Mouse (Mus musculus) adrenal gland, postnatal 25 days (tissue): ENCODE results near the gene Mars2. TPM values are rescaled to one million over a fixed set of nuclear protein-coding genes. Genes with fewer than 3 reads are reported as not detected.

Source experiments
- DNase-seq: peaks from one replicate; pipeline ENCODE4 v3.0.0; 2021; ENCODE audit warnings: mixed read lengths
- long read RNA-seq: library from polyadenylated mRNA; stranded (forward); transcript quantifications from one replicate; pipeline ENCODE4 v2.0.0, GENCODE M21; 2021
- total RNA-seq: library from RNA; stranded (reverse); gene quantifications from 2 replicates; pipeline ENCODE4 v1.2.3, GENCODE M21; 2021

Mars2 gene
- total RNA-seq = 6.9 and 8.1 TPM in 2 replicates
- long read RNA-seq, full-length matches to known transcripts = 15 of 16 reads
- long read RNA-seq, partial matches to known transcripts = 0 of 16 reads
- long read RNA-seq, other reads (novel, unspliced or antisense) = 1 of 16 reads

DNA sequence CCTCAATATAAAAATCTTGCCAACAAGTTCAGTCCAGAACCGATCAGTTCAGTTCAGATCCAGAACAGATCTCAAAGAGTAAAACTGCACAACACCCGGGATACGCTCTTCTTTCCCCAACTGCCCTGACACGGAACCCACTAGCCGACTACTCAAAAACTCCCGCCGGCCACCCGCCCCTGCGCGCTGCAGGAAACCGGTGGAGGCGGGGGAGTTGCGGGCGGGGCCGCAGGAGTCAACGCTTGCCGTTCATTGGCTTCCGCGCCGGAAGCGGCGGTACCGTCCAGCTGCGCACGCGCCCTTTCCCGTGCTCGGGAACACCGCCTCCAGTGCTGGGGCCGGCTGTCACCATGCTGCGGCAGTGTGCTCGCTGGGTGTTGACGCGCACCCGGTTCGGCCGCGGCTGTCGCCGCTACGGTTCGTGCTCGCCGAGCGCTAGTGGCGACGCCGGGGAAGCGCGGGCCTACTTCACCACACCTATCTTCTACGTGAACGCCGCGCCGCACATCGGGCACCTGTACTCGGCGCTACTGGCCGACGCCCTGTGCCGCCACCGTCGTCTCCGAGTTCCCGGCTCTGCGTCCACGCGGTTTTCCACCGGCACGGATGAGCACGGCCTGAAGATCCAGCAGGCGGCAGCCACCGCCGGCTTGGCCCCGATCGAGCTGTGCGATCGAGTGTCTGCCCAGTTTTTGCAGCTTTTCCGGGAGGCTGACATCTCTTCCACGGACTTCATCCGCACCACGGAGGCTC is at the start of gene Mars2:
Gene Mars2 (plus strand): TSS at position 288 of the 753 bp plus-strand sequence.
- peak; percentile 98 for DNase-seq

DNA sequence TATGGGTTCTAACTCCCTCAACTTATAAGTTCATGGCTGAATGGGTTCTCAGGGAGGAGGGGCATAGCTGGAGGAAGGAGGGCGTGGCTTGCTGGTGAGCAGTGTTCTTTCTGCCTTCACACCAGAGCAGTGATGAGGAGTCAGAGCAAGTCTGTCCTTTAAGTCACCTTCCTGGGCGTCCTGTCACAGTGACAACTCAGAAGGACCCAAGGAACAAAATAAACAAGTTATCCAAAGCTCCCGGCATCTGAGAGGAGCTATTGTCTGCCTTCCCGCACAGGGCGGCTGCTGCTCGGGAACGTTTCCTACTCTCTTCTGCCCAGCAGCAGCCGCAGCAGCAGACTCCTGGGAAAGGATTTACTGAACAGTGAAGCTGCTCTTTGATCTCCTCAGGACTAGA is 45.0 kb upstream of the Mars2 start:
- DNase-seq = no peak

DNA sequence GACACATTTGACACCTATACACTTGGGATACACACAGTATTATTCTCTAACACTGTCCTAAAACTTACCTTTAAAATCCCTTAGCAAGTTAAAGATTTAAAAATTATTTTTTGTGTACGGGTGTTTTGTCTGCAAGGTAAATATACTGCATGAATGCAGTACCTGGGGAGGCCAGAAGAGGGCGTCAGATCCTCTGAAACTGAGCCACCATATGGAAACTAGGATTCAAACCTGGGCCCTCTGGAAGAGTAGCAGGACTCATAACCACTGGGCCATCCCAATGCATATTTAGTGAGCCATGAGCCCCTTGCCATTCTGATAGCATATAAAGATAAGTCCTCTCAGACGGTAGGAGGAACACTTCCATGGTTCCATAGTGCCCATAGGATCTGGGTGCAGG is 44.2 kb upstream of the Mars2 start:
- DNase-seq = peak; percentile 63

DNA sequence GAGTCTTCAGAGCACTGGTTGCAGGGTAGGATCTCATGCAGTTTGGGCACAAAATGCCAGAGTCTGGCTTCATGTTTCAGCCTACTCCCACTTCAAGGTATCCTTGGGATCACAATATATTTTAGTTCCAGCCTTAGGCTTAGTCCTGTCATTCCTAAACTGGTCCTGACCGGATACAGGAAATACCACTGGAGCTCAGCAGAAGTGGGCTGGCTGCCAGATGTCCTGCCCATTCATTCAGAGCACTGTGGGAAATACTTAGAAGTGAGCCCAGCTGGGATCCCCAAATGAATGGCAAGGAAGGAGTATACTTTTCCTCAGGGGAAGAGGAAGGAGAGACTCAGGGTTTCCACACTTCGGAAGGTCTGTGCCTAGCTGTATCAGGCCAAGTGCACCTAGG is 43.7 kb upstream of the Mars2 start:
- DNase-seq = peak; percentile 63

DNA sequence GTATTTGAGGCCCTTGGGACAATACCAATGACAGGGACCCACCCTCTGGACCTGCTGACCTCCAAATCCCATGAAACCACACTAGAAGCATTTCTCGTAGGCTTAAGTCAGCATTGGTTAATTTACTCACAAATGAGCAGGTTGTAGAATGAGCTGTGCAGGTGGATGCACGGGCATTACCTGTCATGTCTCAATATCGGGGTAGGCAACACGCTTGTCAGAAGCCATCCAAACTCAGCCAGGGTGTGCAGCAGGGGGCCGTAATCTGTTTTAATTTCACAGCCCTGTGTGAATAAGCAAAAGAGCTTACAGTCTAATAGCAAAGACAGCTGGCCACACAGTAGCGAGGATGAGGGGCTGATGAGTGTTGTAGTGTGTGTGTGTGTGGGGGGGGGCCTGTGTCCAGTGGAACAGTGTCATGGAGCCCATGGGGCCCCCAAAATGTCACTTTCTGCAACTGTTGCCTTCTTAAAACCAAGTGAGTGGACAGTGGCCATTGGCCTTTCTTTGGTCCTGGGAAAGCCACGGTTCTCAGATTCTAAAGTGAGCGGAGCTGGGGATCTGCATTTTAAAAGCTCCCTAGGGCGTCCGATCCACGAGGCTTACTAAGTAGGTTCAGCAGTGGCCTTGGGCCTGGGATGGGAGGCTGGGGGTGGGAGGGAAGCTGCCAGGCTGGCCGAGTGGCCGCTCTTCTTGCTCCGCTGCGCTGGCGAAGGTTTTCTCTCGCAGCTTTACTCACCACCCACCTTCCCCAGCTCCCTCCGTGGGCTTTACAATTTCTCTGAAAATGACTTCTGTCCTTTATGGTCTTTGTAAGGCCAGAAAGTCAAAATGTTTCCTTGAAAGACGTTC is 42.7 kb upstream of the Mars2 start:
- DNase-seq = peak; percentile 56

DNA sequence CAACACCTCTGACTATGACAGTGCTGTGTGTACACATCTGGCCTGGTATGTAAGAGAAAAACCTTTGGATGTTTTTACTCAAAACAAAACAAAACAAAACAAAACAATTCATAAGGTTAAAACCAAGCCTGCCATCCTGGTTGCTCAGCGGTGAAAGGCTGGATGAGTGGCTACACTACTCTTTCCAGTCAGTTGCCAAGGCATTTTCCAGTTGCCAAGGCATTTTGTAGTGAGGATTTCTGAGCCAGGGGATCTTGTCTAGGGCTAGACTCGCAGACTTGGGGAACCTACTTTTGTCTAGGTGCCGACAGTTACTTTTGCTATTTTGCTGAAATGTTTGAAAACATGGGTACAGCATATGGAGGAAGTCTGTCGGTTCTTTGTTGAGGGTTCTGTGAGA is 42.0 kb upstream of the Mars2 start:
- no peak for DNase-seq

DNA sequence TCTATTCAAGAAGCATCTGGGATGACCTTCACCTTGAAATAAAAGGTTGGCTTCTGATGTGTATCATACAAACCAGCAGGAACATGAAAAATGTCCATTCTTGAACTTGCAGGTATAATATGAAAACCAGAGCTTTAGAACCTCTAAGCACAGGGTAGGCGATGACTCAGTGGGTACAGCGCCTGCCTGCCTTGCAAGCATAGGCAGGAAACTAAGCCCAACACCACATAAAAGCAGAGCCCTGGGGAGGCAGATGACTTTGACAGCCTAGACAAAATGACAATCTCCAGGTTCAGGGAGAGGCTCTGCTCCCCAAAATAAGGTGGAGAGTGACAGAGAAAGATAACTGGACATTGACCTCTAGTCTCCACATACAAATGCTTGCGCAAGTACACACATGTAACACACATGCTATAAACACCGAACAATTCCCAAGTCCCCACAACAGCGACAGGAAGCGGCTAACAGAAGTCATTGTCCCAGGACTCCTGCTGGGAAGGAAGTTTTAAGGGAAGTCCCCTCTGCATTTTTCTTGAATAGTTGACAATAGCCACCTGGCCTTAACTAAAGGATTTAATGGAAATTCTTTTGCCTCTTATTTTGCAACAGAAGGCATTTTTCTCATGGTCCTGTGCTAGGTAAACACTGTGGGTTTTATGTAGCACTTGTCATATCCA is 40.5 kb upstream of the Mars2 start:
- no peak for DNase-seq

DNA sequence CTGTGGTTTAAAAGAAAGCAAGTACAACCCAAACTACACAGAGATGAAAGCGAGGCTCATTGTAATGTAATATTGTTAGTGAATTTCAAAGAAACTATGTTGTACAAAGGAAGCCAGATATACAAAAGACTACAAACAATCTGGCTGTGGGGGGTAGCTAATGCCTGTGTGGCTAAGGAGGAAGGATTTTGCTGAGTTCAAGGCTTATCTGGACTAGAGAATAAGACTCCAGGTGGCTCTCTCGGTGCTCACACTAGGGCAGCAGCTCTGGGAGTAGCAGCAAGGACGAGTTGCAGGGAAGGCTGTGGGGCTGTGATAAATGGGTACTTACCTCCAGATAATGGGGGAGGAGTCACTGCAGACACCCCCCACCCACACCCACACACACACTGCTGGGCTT is 38.3 kb upstream of the Mars2 start:
- DNase-seq = no peak

DNA sequence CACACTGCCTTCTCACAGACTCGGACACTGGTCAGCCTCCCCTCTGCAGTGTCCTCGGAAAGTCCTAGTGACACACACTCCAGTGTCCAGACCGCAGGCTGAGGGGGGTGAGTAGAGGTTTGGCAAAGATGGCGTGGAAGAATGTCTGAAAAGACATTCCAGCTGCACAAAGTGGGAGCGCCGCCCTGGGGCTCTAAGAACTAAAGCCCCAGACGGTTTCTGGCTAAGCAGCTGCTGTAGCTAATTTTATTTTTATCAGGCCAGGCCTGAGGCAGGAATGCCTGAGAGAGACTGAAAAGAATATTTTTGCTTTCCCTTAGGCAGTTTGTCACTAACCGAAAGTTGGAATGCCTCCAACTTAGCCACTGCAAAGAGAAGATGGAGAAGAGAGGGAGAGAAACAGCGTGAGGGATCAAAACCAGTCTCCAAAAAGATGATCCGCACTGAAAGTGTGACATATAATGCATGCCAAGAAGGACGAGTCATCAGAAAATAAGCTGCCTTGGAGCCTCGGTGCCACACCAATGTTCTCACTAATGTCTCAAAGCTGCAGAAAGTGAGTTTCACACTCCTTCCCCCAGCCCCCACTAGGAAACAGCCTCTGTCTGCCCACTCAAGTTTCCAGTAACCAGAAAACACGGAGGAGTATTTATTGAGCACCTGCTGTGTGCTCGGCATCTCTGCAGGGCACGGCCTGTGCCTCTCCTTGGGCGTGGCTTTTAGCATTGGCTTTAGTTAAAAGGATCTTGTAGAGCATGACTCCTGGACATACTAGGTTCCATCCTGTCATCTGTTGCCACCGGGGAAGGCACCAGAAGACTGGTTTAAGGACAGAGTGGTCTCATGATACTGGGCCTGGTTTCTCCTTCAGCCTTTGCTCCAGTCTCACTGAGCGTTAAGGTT is 34.9 kb upstream of the Mars2 start:
- peak; percentile 56 for DNase-seq

DNA sequence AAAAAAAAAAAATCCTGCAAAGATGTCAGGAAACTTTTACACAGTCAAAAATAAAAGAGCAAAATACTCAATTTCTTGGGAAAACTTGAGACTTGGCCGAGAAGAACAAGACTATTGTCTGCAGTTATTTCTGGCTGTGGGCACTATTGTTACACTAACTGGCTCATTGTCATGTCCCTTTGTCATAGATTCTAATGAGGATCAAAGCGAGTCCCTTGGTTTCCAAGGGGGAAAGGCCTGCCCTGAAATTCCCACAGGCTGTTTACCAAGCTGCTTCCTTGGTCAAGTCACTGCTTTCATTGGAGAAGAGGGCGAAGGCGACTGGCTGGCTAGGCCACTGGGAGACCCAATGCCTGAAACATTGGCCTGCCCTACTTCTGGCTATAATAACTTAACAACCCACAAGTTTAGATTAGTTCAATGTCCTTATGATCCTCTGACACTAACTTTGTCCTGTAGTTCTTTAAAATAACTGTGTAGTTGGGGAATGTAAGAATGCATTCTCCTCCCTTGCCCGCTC is 31.1 kb upstream of the Mars2 start:
- no peak for DNase-seq

DNA sequence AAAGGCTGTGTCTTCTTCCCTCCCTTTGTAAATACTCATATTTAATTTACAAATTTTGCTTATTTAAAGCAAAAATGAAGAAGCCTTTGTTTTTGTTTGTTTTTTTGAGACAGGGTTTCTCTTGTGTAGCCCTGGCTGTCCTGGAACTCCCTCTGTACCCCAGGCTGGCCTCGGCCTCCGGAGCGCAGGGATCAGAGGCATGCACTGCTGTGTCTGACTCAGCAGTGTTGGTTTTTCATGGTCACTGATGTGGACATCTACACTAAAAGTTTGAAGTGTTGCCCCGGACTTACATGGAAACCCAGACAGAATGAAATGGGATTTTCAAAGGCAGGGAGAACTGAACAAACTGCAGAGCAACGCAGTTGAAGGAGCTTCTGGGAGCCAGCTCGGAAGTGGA is 29.4 kb upstream of the Mars2 start:
- DNase-seq = peak; percentile 56

DNA sequence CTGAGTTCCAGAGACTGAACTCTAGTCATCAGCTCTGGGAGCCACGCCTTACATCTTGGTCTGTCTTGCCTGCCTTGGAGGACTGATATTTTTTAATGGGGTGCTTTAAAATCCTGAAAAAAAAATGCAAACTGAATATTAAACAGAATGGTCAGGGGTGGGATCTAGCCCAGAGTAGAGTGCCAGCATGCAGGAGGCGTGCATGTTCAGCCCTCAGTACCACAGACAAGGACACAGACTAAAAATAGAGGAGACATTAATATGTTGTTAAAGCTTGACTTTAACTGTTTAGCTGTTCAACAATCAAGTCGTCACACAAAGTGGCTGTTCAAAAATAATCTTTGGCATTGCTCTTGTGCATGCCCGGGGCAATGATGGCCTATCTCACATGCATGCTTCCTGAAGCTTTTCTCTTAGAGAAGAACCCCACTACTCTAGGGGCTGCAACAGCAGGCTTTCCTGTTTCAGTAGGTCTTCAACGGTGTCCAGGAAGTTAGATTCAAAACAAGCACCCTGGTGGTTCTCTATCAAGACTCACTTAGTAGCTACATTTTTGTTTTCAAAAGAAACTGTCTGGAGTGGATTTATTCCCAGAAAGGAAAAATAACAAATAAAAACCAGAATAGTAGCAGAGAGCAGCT is 28.4 kb upstream of the Mars2 start:
- no peak for DNase-seq

DNA sequence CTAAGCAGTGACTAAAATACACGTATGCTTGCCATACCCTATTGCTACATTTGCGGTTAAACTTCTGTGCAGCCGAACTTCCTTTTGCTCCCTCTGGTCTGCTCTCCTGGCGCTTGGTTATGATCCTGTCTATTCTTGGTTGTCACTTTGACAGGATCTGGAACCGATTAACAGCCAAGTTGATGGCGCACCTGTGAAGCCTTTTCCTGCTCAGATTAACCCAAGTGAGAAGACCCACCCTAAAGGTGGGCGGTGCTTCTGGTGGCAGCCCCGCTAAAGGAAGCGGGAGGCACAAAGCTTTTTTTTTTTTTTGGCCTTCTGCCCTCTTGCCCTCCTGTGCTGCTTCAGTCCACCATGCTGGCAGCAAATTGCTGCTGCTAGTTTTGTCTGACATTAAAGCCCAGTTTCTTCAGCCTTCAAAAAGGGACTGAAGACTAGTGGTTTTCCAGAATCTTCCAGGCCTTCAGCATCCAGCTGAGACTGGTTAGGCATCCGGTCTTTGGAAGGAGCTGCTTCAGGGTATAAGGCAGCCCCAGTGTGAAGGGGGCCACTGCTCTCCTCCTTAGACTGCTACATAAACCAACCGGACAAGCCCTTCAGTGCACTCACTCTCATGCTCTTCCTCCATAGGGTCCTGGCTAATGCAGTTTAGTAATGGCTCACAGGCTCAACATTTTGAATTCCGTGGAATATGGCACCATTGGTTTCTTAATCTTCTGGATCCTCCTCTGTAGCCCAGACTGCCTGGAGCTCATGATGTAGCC is 26.6 kb upstream of the Mars2 start:
- DNase-seq = no peak

DNA sequence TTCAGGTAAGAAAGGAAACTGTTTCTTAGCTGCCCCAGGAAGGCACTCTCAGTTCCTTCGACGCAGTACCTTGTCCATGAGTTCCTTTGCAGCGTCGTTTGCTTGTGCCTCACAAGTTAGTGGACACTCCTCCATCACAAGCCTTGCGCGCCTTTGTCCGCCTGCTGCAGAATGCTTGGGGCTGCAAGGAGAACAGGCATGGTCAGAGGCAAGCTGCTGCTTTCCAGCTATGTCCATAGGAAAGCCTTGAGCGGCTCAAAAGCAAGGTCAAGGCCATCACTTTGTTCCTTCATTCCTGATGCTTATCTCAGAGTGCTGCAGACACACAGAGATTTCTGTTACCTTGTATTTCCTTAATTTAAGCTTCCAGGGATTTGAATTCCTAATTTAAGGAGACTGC is 25.9 kb upstream of the Mars2 start:
- DNase-seq = no peak

DNA sequence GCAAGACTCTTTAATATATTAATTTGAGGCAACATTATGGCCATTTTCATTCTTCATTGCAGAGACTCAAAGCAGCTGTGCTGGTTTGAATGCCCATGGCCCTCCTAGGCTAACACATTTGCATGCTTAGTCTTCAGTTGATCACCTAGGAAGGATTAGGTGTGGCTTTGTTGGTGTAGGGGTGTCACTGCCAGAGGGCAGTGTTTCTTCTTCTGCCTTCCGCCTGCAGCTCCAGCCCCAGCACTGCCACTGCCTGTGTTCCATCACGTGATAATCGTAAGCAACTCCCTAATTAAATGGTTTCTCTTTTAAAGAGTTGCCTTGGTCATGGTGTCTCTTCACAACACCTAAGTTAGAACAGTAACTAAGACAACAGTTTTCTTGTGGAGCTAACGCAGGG is 24.2 kb upstream of the Mars2 start:
- DNase-seq = no peak

DNA sequence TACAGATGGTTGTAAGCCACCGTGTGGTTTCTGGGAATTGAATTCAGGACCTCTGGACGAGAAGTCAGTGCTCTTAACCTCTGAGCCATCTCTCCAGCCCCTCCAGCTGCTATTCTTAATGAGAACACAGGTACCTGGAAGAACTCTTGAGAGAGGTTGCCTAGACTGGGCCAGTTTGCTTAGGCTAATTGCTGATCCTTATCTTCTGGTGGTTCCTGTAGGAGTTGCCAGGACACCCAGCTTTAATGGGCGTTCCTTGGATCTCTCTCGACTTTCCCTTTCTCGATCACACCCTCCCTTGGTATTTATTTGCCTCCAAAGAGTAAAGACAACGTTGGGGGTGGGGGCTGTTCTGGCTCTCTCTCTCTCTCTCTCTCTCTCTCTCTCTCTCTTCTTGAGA is 23.5 kb upstream of the Mars2 start:
- no peak for DNase-seq

DNA sequence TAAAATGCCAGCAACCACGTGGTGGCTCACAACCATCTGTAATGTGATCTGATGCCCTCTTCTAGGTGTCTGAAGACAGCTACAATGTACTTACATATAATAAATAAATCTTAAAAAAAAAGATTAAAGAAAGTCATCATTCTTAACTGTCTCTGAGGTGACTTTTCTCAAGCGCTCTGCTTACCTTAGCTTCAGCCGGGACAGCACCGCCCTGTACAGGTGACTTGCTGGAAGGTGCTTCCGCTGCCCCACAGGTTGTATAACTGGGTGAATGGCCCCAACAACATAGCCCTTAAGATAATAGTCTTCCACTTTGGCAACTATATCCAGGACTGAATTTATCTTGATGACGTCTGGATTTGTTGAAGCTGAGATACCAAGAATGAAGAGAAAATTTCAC is 23.0 kb upstream of the Mars2 start:
- no peak for DNase-seq

DNA sequence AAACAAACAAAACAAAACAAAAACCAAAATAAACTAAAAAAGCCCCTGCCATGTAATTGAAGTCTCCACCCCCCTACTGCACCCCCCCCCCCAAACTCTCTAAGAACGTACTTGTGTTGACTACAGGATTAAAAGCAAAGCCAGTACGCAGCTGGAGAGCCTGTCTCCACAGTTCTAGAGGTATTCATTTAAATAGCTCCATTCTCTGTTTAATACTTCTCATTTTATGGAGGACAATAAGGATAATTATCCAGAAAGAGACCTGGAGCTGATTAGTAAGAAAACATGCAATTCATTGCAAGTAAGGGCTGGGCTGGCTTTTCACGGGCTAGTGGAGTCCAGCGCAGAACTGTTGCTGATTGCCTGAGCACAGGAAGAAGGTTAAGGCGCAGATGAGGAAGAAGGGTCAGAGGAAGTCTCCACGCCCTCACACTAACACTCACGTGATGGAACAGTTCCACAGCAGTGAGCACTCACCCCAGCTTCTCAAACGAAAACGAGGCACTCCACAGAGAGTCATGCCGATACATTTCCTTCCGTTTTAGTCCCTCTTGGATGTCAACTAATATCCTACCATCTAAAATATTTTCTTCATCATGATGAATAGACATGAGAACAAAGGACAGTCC is 21.7 kb upstream of the Mars2 start:
- no peak for DNase-seq

DNA sequence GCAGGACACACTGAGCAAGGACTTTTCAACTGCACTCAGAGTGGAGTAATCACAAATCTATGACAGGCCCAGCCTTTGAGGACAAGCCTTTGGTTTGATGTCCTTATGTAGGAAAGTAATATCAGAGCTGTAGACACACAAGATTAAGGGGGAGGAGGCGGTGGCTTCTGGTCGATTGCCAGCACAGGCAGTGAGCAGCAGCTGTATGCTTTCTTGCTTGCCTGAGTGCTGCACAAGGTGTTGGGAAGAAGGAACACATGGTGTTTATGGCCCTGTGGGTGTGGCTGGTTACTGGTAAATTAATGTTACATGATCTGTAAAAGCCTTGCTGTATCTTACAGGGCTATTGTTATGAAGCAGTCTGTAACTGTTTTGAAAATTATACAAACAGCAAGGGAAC is 19.8 kb upstream of the Mars2 start:
- DNase-seq = peak; percentile 54

DNA sequence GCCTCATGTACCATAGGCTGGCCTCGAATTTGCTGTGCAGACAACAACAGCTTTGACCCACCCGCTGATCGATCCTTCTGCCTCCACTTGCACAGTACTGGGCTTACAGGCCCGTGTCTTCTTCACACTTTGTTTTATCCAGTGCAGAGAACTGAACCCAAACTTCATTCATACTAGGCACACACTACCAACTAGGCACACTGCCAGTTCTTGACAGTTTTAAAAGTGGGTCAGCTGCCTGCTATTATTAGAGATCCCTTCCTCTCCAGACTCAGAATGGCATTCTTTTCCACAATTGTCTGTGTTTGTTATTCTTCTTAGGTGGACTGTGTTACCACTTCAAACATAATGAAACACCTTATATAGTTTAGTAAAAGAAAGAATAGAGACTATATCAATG is 15.6 kb upstream of the Mars2 start:
- DNase-seq = no peak
